Mouse (Mus musculus) cerebellum, adult (tissue): ENCODE results near the gene Gin1.
"Not testable (repeated sequence)": the region's sequence is repeated elsewhere in the genome, so short reads cannot be mapped to it uniquely, and the experiment has no call there.

ENCODE experiments used
- ATAC-seq: cut with Nextera tagmentation; 2 replicates; pipeline ENCODE4 v1.9.2; 2017; ENCODE audit warnings: mild to moderate bottlenecking, moderate library complexity, mixed read lengths; ENCODE audit not compliant: insufficient number of reproducible peaks, low FRiP score, low TSS enrichment

Gene Gin1

GRCm38 (mm10) chr1:97769904-97770753, at the start of gene Gin1, which contains the start of gene Ppip5k2:
Gene Gin1, plus strand, starts transcription at chr1:97770172.
Gene Ppip5k2, minus strand, starts transcription at chr1:97770411.
- ATAC-seq = peak; percentile 94

- peak; percentile 56; the same call in 1 of the 2 replicates for ATAC-seq
Observed at GRCm38 (mm10) chr1:97726730-97727129, 43.2 kb upstream of the Gin1 start.

- no peak for ATAC-seq
Observed at GRCm38 (mm10) chr1:97729339-97729738, 40.6 kb upstream of the Gin1 start.

- no peak for ATAC-seq
Observed at GRCm38 (mm10) chr1:97743063-97743462, 26.9 kb upstream of the Gin1 start.

- no peak for ATAC-seq
Observed at GRCm38 (mm10) chr1:97745712-97746111, 24.3 kb upstream of the Gin1 start.

DNA sequence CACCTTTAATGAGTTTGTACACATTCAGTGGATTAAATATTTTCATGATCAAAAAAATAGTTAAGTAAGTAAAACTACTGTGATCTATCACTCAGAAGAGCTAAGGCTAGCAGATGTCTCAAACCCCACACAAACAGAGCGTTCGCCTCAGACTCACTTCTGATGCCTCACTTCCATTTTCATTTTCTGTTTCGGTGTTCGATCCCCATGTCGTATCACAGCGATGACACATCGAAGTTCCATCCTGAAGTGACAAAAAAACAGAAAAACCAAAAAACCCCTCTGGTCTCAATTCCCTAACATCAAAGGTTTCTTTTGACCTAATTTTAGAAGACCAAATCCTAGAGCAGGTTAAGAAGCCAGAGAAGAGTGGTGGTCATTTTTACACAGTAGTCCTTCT, 23.7 kb upstream of the Gin1 start:
- no peak for ATAC-seq

- no peak for ATAC-seq
Observed at GRCm38 (mm10) chr1:97748163-97748562, 21.8 kb upstream of the Gin1 start.

- no peak for ATAC-seq
Observed at GRCm38 (mm10) chr1:97753216-97753615, 16.8 kb upstream of the Gin1 start.

- no peak for ATAC-seq
Observed at GRCm38 (mm10) chr1:97754392-97754791, 15.6 kb upstream of the Gin1 start.

- ATAC-seq = no peak
Observed at GRCm38 (mm10) chr1:97759841-97760240, 10.1 kb upstream of the Gin1 start.

DNA sequence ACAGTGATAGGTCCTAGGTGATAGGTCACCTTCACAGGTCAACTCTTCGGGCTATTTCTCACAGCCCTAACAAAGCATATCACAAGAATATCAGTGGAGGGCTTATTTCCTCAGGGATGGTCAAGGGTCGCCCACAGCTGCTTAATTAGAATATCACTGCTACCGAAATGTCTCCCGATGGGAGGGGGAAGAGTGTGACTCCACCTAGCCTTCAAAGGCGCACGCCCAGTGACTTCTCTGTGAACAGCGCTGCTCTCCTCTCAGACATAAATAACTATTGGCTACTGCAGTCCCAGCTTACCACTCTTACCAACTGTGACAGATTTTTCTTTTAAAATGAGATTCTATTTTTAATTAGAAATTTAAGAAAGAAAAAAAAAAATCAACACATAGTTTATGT, 9.4 kb upstream of the Gin1 start:
- no peak for ATAC-seq

GRCm38 (mm10) chr1:97761477-97761876, 8.5 kb upstream of the Gin1 start:
- ATAC-seq = no peak

GRCm38 (mm10) chr1:97765712-97766111, 4.3 kb upstream of the Gin1 start:
- ATAC-seq = not testable (repeated sequence)

- no peak for ATAC-seq
Observed at GRCm38 (mm10) chr1:97768089-97768488, 1.9 kb upstream of the Gin1 start.

DNA sequence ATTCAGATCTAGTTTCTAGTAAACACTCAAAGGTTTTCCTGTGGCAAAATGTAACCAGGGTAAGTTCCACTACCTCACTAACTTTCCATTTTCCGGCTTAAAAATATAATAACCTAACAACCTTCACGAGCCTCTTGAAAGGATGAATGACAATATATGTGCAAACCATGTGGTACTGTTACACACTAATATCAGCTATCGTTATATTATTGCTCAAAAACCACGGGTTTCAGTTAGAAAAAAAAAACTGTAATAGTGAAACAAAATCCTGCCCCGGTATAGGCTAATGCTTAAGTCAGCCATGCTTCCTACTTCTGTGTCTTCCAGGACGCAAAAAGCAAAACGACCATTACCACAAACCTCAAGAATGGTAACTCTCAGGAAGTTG, 1.1 kb upstream of the Gin1 start:
- no peak for ATAC-seq

DNA sequence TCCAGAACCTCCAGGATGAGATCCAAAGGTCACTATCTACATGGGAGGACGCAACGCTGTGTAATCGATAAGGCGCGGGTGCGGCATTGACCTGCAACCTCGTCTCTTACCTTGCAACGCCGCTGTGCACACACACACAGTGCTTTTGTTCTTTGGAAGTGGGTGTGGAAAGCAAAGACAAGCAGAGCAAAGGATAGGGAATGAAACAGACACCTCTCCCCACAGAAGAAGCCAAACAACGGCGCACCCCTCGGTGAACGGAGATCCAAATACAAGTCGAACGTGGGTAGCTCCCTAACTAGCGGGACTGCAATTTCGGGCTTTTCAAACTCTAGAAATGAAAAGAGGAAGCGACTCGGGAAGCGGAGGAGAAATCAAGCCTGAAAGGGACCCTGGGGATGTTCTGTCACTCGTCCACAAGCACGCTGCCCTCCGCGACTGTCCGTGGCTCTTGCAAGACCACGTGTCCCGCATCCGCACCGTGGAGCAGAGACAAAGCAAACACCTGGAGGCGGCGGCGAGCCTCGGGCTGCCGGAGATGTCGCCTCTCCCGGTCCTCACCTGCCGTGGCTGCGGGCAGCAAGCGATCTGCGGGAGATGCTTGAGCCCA, 573 bp upstream of the Gin1 start:
- peak; percentile 27; the same call in 1 of the 2 replicates for ATAC-seq

DNA sequence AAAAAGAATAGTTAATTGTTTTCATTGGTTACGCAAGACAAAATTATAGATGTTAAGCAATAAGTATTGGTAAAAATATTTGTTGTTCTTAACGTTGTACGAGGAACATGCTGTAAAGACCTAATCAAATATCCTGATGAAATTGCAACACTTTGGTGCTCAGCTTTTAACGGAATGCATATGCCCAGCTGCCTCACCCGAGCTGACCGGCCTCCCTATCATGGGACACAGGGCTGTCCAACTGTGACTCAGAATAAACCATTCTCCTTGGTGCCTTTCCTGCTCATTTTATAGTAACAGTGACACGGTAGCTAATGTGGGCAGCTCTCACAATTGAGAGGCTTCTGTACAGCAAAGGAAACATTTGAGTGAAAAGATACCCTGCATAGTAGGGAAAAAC, 1.1 kb downstream of the Gin1 start:
- no peak for ATAC-seq

GRCm38 (mm10) chr1:97771727-97772126, 1.8 kb downstream of the Gin1 start:
- ATAC-seq = no peak

DNA sequence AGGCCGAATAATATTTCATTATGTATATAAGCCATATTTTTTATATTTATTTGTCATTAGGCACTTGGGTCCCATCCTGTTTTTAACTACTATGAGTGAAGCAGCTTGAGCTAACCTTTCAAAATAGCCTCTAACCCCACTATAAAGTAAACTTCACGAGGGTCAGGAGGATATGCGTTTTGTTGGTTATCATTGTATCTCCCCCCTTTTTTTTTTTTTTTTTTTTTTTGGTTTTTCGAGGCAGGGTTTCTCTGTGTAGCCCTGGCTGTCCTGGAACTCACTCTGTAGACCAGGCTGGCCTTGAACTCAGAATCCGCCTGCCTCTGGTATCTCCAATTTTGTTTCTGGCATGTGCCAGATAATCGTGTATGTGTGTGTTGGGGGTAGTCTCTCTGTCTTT, 3.4 kb downstream of the Gin1 start:
- no peak for ATAC-seq

DNA sequence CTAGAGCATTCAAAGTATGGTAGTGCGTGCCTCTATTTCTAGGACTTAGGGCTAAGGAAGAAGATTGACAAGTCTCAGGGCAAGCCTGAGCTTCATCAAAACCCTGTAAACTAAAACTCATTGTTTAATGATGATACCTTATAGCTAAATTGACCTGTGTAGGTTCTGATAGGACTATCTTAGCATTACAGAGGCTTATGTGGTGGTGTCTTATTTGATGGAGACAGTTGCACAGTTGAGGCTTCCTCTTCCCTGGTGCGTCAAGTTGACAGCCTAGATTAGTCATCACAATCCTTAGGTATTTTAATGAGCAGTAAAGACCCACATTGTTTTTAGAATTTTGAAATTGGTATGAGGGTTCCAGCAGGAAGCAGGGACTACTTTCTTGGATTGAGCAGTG, 4.0 kb downstream of the Gin1 start:
- no peak for ATAC-seq

DNA sequence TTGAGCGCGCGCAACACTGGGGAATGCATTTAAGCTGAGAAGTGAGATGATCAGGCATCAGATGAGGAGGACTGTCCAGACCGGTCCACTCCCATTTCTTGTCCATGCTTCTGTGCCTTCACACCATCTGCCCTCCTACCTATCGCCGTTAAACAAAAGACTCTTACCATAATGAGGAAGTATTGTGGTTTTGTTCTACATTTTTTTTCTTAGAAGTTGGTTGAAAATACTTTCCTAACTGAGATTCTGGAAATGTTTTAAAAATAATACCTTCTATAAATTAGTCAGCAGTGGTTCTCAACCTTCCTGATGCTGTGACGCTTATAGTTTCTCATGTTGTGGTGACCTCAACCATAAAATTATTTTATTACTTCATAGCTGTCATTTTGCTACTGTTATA, 11.7 kb downstream of the Gin1 start:
- no peak for ATAC-seq

- no peak for ATAC-seq
Observed at GRCm38 (mm10) chr1:97784928-97785327, 15.0 kb downstream of the Gin1 start.
